Mouse (Mus musculus) neural tube, embryonic 13.5 days (tissue): Measurements from ENCODE around the gene Cebpg. TPM values are rescaled to one million over a fixed set of nuclear protein-coding genes. Genes with fewer than 3 reads are reported as not detected.

Experiments
- ATAC-seq: fragments of 200-750 bp; cut with Nextera tagmentation; 2 replicates; pipeline ENCODE4 v1.8.0; 2017; ENCODE audit warnings: low read depth, mild to moderate bottlenecking, moderate TSS enrichment, moderate library complexity
- H3K27ac ChIP-seq: fragments of 300-500 bp; sonication (generic); replicated peaks from 2 replicates; pipeline ENCODE4 v1.5.1; 2015; ENCODE audit warnings: moderate library complexity, mild to moderate bottlenecking, inconsistent platforms
- H3K27me3 ChIP-seq: fragments of 300-500 bp; sonication (generic); 2 replicates; pipeline ENCODE4 v1.6.1; 2015; ENCODE audit warnings: mild to moderate bottlenecking, inconsistent platforms
- H3K36me3 ChIP-seq: fragments of 300-500 bp; sonication (generic); 2 replicates; pipeline ENCODE4 v1.6.1; 2015; ENCODE audit warnings: mild to moderate bottlenecking, inconsistent platforms
- H3K4me1 ChIP-seq: fragments of 300-500 bp; sonication (generic); replicated peaks from 2 replicates; pipeline ENCODE4 v1.6.1; 2015; ENCODE audit warnings: inconsistent platforms
- H3K4me2 ChIP-seq: fragments of 300-500 bp; sonication (generic); 2 replicates; pipeline ENCODE4 v1.6.1; 2015; ENCODE audit warnings: inconsistent platforms, mild to moderate bottlenecking, moderate library complexity
- H3K4me3 ChIP-seq: fragments of 300-500 bp; sonication (generic); 2 replicates; pipeline ENCODE4 v1.5.1; 2015; ENCODE audit warnings: mild to moderate bottlenecking, inconsistent platforms
- H3K9ac ChIP-seq: fragments of 300-500 bp; sonication (generic); 2 replicates; pipeline ENCODE4 v1.6.1; 2015; ENCODE audit warnings: moderate library complexity, mild to moderate bottlenecking, inconsistent platforms
- H3K9me3 ChIP-seq: fragments of 300-500 bp; sonication (generic); 2 replicates; pipeline ENCODE4 v1.6.1; 2016; ENCODE audit warnings: inconsistent platforms
- WGBS: fragments of 180-500 bp; shearing (Covaris S2); methylation state at CpG from one replicate; pipeline ENCODE4 v1.1.7; 2015; 5-methylcytosine and 5-hydroxymethylcytosine counted together
- polyA plus RNA-seq: library from polyadenylated mRNA; unstranded; fragments of >200 nt; fragmentation: Nextera tagmentation; extraction: Ambion mirVana; gene quantifications from 2 replicates; pipeline ENCODE4 v1.2.1, GENCODE M21; 2015

The Cebpg gene
- polyA plus RNA-seq, 1 experiment from 2014 or later = 38.7 TPM

DNA sequence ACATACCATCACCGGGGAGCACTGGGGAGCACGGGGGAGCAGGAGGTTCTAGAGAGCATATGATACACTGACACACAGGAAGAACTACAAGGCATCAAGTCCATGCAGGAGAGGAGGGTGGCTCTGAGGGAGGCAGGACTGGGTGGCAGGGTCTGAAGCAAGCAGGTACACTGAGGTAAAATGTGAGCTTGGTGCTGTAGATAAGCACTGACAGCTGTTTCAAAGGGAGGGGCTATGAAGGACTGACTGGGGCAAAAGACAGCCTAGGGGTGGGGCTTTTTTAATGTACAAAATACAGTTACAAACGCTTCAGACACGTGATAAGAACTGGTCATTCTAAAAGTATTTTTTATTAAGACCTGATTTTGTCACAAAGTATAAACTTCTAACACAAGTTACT, 10.3 kb downstream of the Cebpg start:
- Histone ChIP-seq H3K27me3 (no peaks in the 10 kb centered on the region), H3K4me2 (no peak overlapping the region), H3K36me3 (peaks cover 66% of the 10 kb centered on the region), H3K4me1 (0 out of 2 replicates have a peak, but pooled peaks cover 5% of the 10 kb centered on the region), H3K4me3 (no peak overlapping the region), H3K9ac (no peak overlapping the region), H3K9me3 (no peaks in the 10 kb centered on the region), H3K27ac (no peak overlapping the region)
- WGBS = 95% methylated on average over 4 of the region's 4 CpGs
- no peak for ATAC-seq

DNA sequence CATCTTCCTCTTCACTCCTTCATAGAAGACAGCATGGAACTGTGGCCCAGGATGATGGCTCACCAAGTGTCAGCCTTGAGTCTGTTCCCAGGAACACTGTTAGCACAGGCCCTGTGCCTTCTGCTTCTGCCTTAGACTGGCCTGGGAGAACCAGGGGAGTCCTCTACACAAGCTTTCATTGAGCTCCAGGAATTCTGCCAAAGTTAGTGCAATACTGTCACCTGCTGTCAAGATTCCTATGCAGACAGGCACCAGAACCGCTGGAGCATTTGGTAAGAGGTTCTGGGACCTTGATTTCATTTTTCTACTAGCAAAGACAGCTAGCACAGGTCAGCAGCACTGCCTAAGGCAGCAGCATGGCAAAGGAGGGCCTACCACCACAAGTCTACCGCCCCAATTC, 11.7 kb downstream of the Cebpg start:
- Histone ChIP-seq H3K4me2 (no peak overlapping the region), H3K9ac (no peak overlapping the region), H3K4me1 (0 out of 2 replicates have a peak, but pooled peaks cover 3% of the 10 kb centered on the region), H3K9me3 (no peaks in the 10 kb centered on the region), H3K27me3 (no peaks in the 10 kb centered on the region), H3K4me3 (no peak overlapping the region), H3K36me3 (peaks cover 62% of the 10 kb centered on the region), H3K27ac (no peak overlapping the region)
- no peak for ATAC-seq
- WGBS = 87% methylated on average over 2 of the region's 2 CpGs

GRCm38 (mm10) chr7:35043266-35043817, 13.0 kb downstream of the Cebpg start:
- H3K27me3 ChIP-seq = no peaks in the 10 kb centered on the region
- no peak overlapping the region for H3K4me2 ChIP-seq
- H3K9me3 ChIP-seq = no peaks in the 10 kb centered on the region
- H3K4me1 ChIP-seq = 0 out of 2 replicates have a peak, but pooled peaks cover 3% of the 10 kb centered on the region
- H3K36me3 ChIP-seq = peaks cover 58% of the 10 kb centered on the region
- no peak overlapping the region for H3K4me3 ChIP-seq
- H3K9ac ChIP-seq = no peak overlapping the region
- no peak for ATAC-seq
- no peak overlapping the region for H3K27ac ChIP-seq
- 98% methylated on average over 10 of the region's 10 CpGs for WGBS

DNA sequence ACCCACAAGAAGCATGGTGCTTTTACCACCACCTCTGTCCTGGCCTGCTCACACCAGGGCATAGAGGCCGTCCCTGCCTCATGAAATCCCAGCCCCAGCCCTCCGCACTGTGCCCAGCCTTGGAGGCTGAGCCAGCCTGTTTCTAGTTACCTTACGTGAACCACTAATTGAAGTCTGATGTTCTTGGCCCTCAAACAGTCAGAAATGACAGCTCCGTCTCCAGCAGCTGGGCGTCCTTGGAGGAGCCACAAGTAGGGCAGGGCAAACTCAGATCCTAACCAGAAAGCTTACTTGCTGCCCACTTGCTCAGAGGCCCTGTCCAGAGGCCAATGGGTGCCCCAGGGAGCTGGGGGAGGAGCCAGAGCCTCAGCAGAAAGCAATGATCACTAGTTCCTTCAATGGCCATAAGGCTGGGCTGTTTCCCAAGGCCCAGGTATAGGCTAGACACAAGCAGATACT, 13.6 kb downstream of the Cebpg start:
- peaks cover 62% of the 10 kb centered on the region for H3K36me3 ChIP-seq
- H3K4me2 ChIP-seq = no peak overlapping the region
- no peak for ATAC-seq
- 0 out of 2 replicates have a peak overlapping the region, but pooled peaks have one; percentile 3 for H3K27ac ChIP-seq
- no peaks in the 10 kb centered on the region for H3K9me3 ChIP-seq
- H3K4me1 ChIP-seq = 0 out of 2 replicates have a peak, but pooled peaks cover 3% of the 10 kb centered on the region
- no peak overlapping the region for H3K4me3 ChIP-seq
- H3K27me3 ChIP-seq = no peaks in the 10 kb centered on the region
- H3K9ac ChIP-seq = no peak overlapping the region
- 88% methylated on average over 5 of the region's 5 CpGs for WGBS

GRCm38 (mm10) chr7:35042209-35042554, 14.2 kb downstream of the Cebpg start:
- H3K9me3 ChIP-seq = no peaks in the 10 kb centered on the region
- H3K27ac ChIP-seq = 0 out of 2 replicates have a peak overlapping the region, but pooled peaks have one; percentile 5
- no peaks in the 10 kb centered on the region for H3K27me3 ChIP-seq
- no peak overlapping the region for H3K4me2 ChIP-seq
- peaks cover 9% of the 10 kb centered on the region for H3K4me1 ChIP-seq
- H3K9ac ChIP-seq = no peak overlapping the region
- ATAC-seq = no peak
- H3K36me3 ChIP-seq = peaks cover 67% of the 10 kb centered on the region
- no peak overlapping the region for H3K4me3 ChIP-seq

DNA sequence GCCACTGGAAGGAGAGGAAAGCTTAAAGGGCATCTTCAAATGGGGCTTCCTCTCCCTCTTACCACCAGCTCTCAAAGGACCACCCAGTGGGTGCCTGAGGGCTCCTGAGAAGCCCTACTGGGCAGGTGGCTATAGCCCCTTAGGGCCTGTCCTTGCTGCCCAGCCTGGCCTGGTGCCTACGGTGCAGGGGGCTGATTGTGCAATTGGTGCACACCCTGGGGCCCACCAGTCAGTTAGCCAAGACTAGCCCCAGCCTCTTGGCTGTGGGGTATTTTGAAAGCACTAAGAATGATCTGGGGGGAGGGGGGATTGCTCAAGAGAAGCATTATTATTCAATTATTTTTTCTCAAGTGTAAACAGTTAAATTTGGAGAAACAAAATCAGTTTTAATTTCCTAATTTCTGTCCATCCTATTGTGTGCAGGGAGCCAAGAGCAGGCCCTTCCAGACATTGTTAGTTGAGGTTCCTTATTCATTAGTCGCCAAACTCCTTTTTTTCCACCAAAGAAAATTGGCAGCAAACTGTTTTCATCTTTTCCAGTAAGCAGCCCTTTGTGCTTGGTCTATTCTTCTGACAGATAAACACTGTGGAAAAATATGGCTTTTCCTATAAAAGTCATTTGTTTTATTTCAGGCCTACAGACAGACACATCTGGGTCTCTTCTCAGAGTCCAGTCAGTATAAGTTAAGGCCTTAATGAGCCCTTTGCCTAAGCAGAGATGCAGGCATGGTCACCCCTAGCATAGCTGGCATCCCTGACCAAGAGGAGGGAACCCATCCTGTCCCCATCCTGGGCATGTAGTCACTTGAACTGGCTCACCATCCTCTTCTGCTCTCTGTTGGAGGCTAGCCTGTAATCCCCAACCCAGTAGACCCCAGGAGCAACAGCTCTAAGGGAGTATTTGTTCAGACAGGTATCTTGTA, 14.8 kb downstream of the Cebpg start:
- Histone ChIP-seq H3K4me1 (peaks cover 15% of the 10 kb centered on the region), H3K27me3 (no peaks in the 10 kb centered on the region), H3K4me2 (no peak overlapping the region), H3K4me3 (no peak overlapping the region), H3K9ac (no peak overlapping the region), H3K27ac (0 out of 2 replicates have a peak overlapping the region, but pooled peaks have one; percentile 5), H3K9me3 (no peaks in the 10 kb centered on the region), H3K36me3 (peaks cover 62% of the 10 kb centered on the region)
- ATAC-seq = no peak
- WGBS = 82% methylated on average over 2 of the region's 2 CpGs

GRCm38 (mm10) chr7:35040176-35040972, 16.0 kb downstream of the Cebpg start:
- 94% methylated on average over 9 of the region's 9 CpGs for WGBS
- Histone ChIP-seq H3K4me2 (no peak overlapping the region), H3K27me3 (no peaks in the 10 kb centered on the region), H3K4me1 (peaks cover 27% of the 10 kb centered on the region), H3K9me3 (no peaks in the 10 kb centered on the region), H3K36me3 (peaks cover 51% of the 10 kb centered on the region), H3K9ac (no peak overlapping the region), H3K27ac (no peak overlapping the region), H3K4me3 (no peak overlapping the region)
- no peak for ATAC-seq

DNA sequence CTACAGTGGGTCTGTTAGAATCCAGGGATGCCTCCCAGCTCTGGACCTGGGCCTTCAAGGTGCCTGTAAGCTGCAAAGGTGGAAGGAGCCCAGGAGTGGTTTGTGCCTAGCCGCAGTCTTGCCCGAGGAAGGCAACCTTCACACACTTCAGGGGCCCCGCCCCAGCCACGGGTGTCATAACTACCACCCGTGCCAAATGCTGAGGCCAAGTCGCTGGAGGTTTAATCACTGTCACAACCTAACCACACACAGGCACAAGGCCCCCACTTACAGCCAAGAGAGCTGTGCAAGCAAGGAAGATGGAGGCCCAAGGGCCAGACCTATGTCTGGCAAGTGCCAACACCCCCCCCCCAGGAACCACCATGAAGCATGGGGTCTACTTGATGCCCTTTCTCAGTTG, 19.0 kb downstream of the Cebpg start:
- WGBS = 90% methylated on average over 6 of the region's 6 CpGs
- H3K9me3 ChIP-seq = no peaks in the 10 kb centered on the region
- peaks cover 22% of the 10 kb centered on the region for H3K36me3 ChIP-seq
- ATAC-seq = no peak
- H3K27me3 ChIP-seq = no peaks in the 10 kb centered on the region
- H3K4me3 ChIP-seq = no peak overlapping the region
- no peak overlapping the region for H3K4me2 ChIP-seq
- H3K9ac ChIP-seq = no peak overlapping the region
- H3K27ac ChIP-seq = peak overlapping the region; percentile 70; the same call in 1 of the 2 replicates
- H3K4me1 ChIP-seq = peaks cover 51% of the 10 kb centered on the region

DNA sequence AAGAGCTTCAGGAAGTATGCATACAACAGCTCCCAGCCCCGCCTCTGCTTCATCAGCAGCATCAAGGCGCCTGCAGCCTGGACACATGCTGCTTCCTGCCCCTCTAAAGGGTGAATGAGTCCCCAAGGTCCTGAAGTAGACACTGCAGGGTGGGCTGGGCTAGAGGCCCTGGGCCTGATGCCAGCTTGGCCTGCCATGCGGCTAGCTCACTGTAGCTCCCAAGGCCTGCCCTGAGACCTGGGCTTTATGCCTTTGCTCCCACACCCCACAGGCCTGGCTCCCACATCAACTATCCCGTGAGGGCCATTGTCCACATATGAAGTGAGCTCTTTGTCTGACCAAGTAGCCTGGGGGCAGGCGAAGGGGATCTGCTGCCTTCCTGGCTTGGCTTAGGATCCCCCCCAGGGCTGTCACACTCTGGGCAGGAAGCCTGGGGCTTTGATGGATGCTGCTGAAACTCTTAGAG, 20.1 kb downstream of the Cebpg start:
- H3K4me1 ChIP-seq = peaks cover 51% of the 10 kb centered on the region
- WGBS = 30% methylated on average over 5 of the region's 5 CpGs
- H3K36me3 ChIP-seq = peaks cover 27% of the 10 kb centered on the region; the same call in 1 of the 2 replicates
- H3K9me3 ChIP-seq = no peaks in the 10 kb centered on the region
- H3K27ac ChIP-seq = peak overlapping the region; percentile 70
- no peaks in the 10 kb centered on the region for H3K27me3 ChIP-seq
- ATAC-seq = peak; percentile 90
- peak overlapping the region; percentile 31; the same call in 1 of the 2 replicates for H3K9ac ChIP-seq
- no peak overlapping the region for H3K4me3 ChIP-seq
- no peak overlapping the region for H3K4me2 ChIP-seq

GRCm38 (mm10) chr7:35035565-35035964, 20.8 kb downstream of the Cebpg start:
- Histone ChIP-seq H3K9ac (no peak overlapping the region), H3K36me3 (peaks cover 24% of the 10 kb centered on the region; the same call in 1 of the 2 replicates), H3K4me3 (no peak overlapping the region), H3K27me3 (no peaks in the 10 kb centered on the region), H3K27ac (peak overlapping the region; percentile 70), H3K4me2 (no peak overlapping the region), H3K4me1 (peaks cover 48% of the 10 kb centered on the region), H3K9me3 (no peaks in the 10 kb centered on the region)
- ATAC-seq = peak; percentile 9; the same call in 1 of the 2 replicates
- WGBS = 92% methylated on average over 4 of the region's 4 CpGs

DNA sequence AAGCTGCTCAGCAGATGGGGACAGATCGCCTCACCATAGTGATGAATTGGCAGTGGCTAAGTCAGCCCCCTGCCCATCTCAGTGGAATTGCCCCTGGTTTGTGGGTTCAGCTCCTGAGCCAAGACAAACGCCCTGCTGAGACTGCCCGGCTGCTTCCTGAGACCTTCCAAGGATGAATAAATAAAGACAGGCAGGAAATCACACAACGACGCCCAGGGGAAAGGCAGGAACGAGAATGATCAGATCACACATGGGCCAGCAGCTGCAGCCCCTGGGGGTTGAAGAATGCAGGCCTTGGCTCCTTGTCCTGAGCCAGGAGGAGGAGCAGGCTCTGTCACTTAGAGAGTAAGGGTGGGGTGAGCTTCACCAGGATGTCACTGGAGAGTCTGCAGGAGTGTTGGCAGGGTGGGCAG, 21.2 kb downstream of the Cebpg start:
- H3K4me2 ChIP-seq = no peak overlapping the region
- H3K4me3 ChIP-seq = no peak overlapping the region
- no peak for ATAC-seq
- H3K27ac ChIP-seq = peak overlapping the region; percentile 70
- no peaks in the 10 kb centered on the region for H3K9me3 ChIP-seq
- 14% methylated on average over 6 of the region's 6 CpGs for WGBS
- no peaks in the 10 kb centered on the region for H3K27me3 ChIP-seq
- H3K36me3 ChIP-seq = peaks cover 20% of the 10 kb centered on the region; the same call in 1 of the 2 replicates
- peaks cover 48% of the 10 kb centered on the region for H3K4me1 ChIP-seq
- no peak overlapping the region for H3K9ac ChIP-seq
